Mouse (Mus musculus): Measurements from ENCODE around the gene Sstr3.

The Sstr3 gene

GRCm38 (mm10) chr15:78530671-78531450 is 13.6 kb downstream of the Sstr3 start, which contains the start of gene C1qtnf6:
C1qtnf6 (minus strand) TSS chr15:78531416.
- no peak for DNase-seq (ENCODE audit: low spot score in 2 of 2)

- DNase-seq (ENCODE audit: low spot score in 2 of 2): no peak
These were observed 14.3 kb downstream of the Sstr3 start for GRCm38 (mm10) chr15:78530141-78530540.

- DNase-seq (ENCODE audit: low spot score in 2 of 2): peak; percentile 53 to 67
These were observed 15.0 kb downstream of the Sstr3 start for GRCm38 (mm10) chr15:78529428-78529990.

- DNase-seq (ENCODE audit: low spot score in 2 of 2): no peak
These were observed 15.6 kb downstream of the Sstr3 start for GRCm38 (mm10) chr15:78528726-78529411.

- no peak for DNase-seq (ENCODE audit: low spot score in 2 of 2)
These were observed 16.5 kb downstream of the Sstr3 start for GRCm38 (mm10) chr15:78527973-78528372.

GRCm38 (mm10) chr15:78524163-78524562 is 20.3 kb downstream of the Sstr3 start:
- no peak for DNase-seq (ENCODE audit: low spot score in 2 of 2)

GRCm38 (mm10) chr15:78521892-78522291 is 22.6 kb downstream of the Sstr3 start:
- no peak for DNase-seq (ENCODE audit: low spot score in 2 of 2)

GRCm38 (mm10) chr15:78521331-78521730 is 23.2 kb downstream of the Sstr3 start:
- DNase-seq (ENCODE audit: low spot score in 2 of 2): no peak

- no peak for DNase-seq (ENCODE audit: low spot score in 2 of 2)
These were observed 24.3 kb downstream of the Sstr3 start for GRCm38 (mm10) chr15:78520112-78520715.

- DNase-seq (ENCODE audit: low spot score in 2 of 2): no peak
These were observed 26.3 kb downstream of the Sstr3 start for GRCm38 (mm10) chr15:78518221-78518620.

GRCm38 (mm10) chr15:78515759-78516158 is 28.7 kb downstream of the Sstr3 start:
- no peak for DNase-seq (ENCODE audit: low spot score in 2 of 2)

GRCm38 (mm10) chr15:78514393-78515146 is 29.9 kb downstream of the Sstr3 start:
- DNase-seq (ENCODE audit: low spot score in 2 of 2): peak; percentile 50 to 73

GRCm38 (mm10) chr15:78513019-78513418 is 31.5 kb downstream of the Sstr3 start:
- DNase-seq (ENCODE audit: low spot score in 2 of 2): no peak

- no peak for DNase-seq (ENCODE audit: low spot score in 2 of 2)
These were observed 32.5 kb downstream of the Sstr3 start for GRCm38 (mm10) chr15:78511951-78512350.

GRCm38 (mm10) chr15:78510736-78511135 is 33.7 kb downstream of the Sstr3 start:
- DNase-seq (ENCODE audit: low spot score in 2 of 2): no peak

GRCm38 (mm10) chr15:78510121-78510576 is 34.3 kb downstream of the Sstr3 start:
- DNase-seq (ENCODE audit: low spot score in 2 of 2): no peak

- DNase-seq (ENCODE audit: low spot score in 2 of 2): no peak
These were observed 35.1 kb downstream of the Sstr3 start for GRCm38 (mm10) chr15:78509297-78509899.

GRCm38 (mm10) chr15:78508443-78508842 is 36.0 kb downstream of the Sstr3 start:
- DNase-seq (ENCODE audit: low spot score in 2 of 2): no peak

- no peak for DNase-seq (ENCODE audit: low spot score in 2 of 2)
These were observed 38.9 kb downstream of the Sstr3 start for GRCm38 (mm10) chr15:78505541-78505940.

- no peak for DNase-seq (ENCODE audit: low spot score in 2 of 2)
These were observed 39.7 kb downstream of the Sstr3 start for GRCm38 (mm10) chr15:78504816-78505215.

- no peak for DNase-seq (ENCODE audit: low spot score in 2 of 2)
These were observed 40.5 kb downstream of the Sstr3 start for GRCm38 (mm10) chr15:78504013-78504412.

Measured in frontal cortex, postnatal 10 days (tissue).